Mouse (Mus musculus): Measurements from ENCODE around the gene Ppa2.

GRCm38 (mm10) chr3:133317845-133318244, 7.9 kb downstream of the Ppa2 start:
- TF ChIP-seq MYOG (IDR thresholded peaks at IDR 0.05; ENCODE audit: control insufficient read depth in 1 of 3, insufficient read depth in 1 of 3, insufficient read length in 2 of 3, low read depth in 2 of 3) (no peak), CEBPB (IDR thresholded peaks at IDR 0.05; ENCODE audit: insufficient read depth, poor library complexity, severe bottlenecking) (no peak), POLR2A (IDR thresholded peaks at IDR 0.05; ENCODE audit: insufficient read length, low read depth) (no peak), MAX (IDR thresholded peaks at IDR 0.05; ENCODE audit: low read depth) (no peak), POLR2AphosphoS2 (IDR thresholded peaks at IDR 0.05; ENCODE audit: insufficient read length, low read depth) (no peak)
